ENCODE assay signal across 7 mouse cellular contexts in genomic region chr19:6940396-6941351, GRCm38 (mm10). TPM values are rescaled to one million over a fixed set of nuclear protein-coding genes. Genes with fewer than 3 reads are reported as not detected.
DNase-seq lines count a peak whose midpoint lies in the region; ATAC-seq lines count a peak whose summit lies in the region.

No protein-coding gene starts in this region.

- H3K4me3 ChIP-seq in embryonic facial prominence, embryonic 10.5 days: peak overlapping the region; percentile 93
- H3K4me3 ChIP-seq in hindbrain, embryonic 16.5 days (ENCODE audit: low read length): peak overlapping the region; percentile 86
- peak overlapping the region; percentile 68 for H3K4me3 ChIP-seq in midbrain, embryonic 15.5 days

- peaks cover 25% of the 10 kb centered on the region for H3K27me3 ChIP-seq in embryonic facial prominence, embryonic 10.5 days (replicated peaks; ENCODE audit: low read depth, poor library complexity, severe bottlenecking)
- peaks cover 10% of the 10 kb centered on the region for H3K27me3 ChIP-seq in hindbrain, embryonic 16.5 days (replicated peaks; ENCODE audit: control insufficient read depth, insufficient read depth, low read length)
- H3K27me3 ChIP-seq in midbrain, embryonic 15.5 days (replicated peaks): peaks cover 11% of the 10 kb centered on the region

- H3K27ac ChIP-seq in embryonic facial prominence, embryonic 10.5 days (replicated peaks): peak overlapping the region; percentile 96
- H3K27ac ChIP-seq in hindbrain, embryonic 16.5 days (ENCODE audit: low read depth, low read length): peak overlapping the region; percentile 97
- H3K27ac ChIP-seq in midbrain, embryonic 15.5 days: peak overlapping the region; percentile 95

- peak overlapping the region; percentile 76 for H3K4me2 ChIP-seq in hindbrain, embryonic 16.5 days (ENCODE audit: low read length)
- H3K4me2 ChIP-seq in midbrain, embryonic 15.5 days: peak overlapping the region; percentile 97

- H3K9me3 ChIP-seq in embryonic facial prominence, embryonic 10.5 days: no peaks in the 10 kb centered on the region
- H3K9me3 ChIP-seq in hindbrain, embryonic 16.5 days (ENCODE audit: control insufficient read depth, low read length): no peaks in the 10 kb centered on the region
- no peaks in the 10 kb centered on the region for H3K9me3 ChIP-seq in midbrain, embryonic 15.5 days

- DNase-seq in right cerebral cortex, postnatal 14 days: peak; percentile 21
- DNase-seq in right cerebral cortex, adult 18-20 months: no peak
- no peak for DNase-seq in embryonic facial prominence, embryonic 10.5 days (ENCODE audit: low spot score)
- DNase-seq in spleen, adult 12 weeks (ENCODE audit: low spot score): no peak
- DNase-seq in ovary, postnatal 36 days (ENCODE audit: low spot score): no peak

- 21% methylated on average over 29 of the region's 29 CpGs for WGBS in embryonic facial prominence, embryonic 10.5 days
- 19% methylated on average over 29 of the region's 29 CpGs for WGBS in hindbrain, embryonic 16.5 days
- WGBS in midbrain, embryonic 15.5 days: 20% methylated on average over 29 of the region's 29 CpGs

- H3K36me3 ChIP-seq in embryonic facial prominence, embryonic 10.5 days (replicated peaks): peaks cover 10% of the 10 kb centered on the region
- H3K36me3 ChIP-seq in hindbrain, embryonic 16.5 days (ENCODE audit: control insufficient read depth, insufficient read depth, low read length): no peaks in the 10 kb centered on the region
- no peaks in the 10 kb centered on the region for H3K36me3 ChIP-seq in midbrain, embryonic 15.5 days (replicated peaks)

- peaks cover 33% of the 10 kb centered on the region for H3K4me1 ChIP-seq in embryonic facial prominence, embryonic 10.5 days
- H3K4me1 ChIP-seq in hindbrain, embryonic 16.5 days (ENCODE audit: control insufficient read depth, insufficient read depth, low read depth, low read length): peaks cover 35% of the 10 kb centered on the region
- peaks cover 39% of the 10 kb centered on the region for H3K4me1 ChIP-seq in midbrain, embryonic 15.5 days

- peak; percentile 7 for ATAC-seq in hindbrain, embryonic 16.5 days
- ATAC-seq in midbrain, embryonic 15.5 days (replicated peaks): peak; percentile 38

- H3K9ac ChIP-seq in hindbrain, embryonic 16.5 days (ENCODE audit: low read depth, low read length): peak overlapping the region; percentile 95
- H3K9ac ChIP-seq in midbrain, embryonic 15.5 days: peak overlapping the region; percentile 90

RNA-seq across cellular contexts. Expression of gene Bad, which starts 1.0 kb away (rescaled TPM):
- polyA plus RNA-seq in embryonic facial prominence, embryonic 10.5 days (2016; fragmentation: Nextera tagmentation; extraction: Ambion mirVana): 53.4 and 55.1 TPM in 2 replicates
- polyA plus RNA-seq in hindbrain, embryonic 16.5 days (2015; fragmentation: Nextera tagmentation; extraction: Ambion mirVana): 96.0 and 109 TPM in 2 replicates
- polyA plus RNA-seq in midbrain, embryonic 15.5 days (2015; fragmentation: Nextera tagmentation; extraction: Ambion mirVana): 93.9 and 96.1 TPM in 2 replicates

RNA-seq across cellular contexts. Expression of gene Gpr137, which starts 1.6 kb away (rescaled TPM):
- polyA plus RNA-seq in embryonic facial prominence, embryonic 10.5 days (2016; fragmentation: Nextera tagmentation; extraction: Ambion mirVana): 26.9 and 27.5 TPM in 2 replicates
- polyA plus RNA-seq in hindbrain, embryonic 16.5 days (2015; fragmentation: Nextera tagmentation; extraction: Ambion mirVana): 67.1 and 77.6 TPM in 2 replicates
- polyA plus RNA-seq in midbrain, embryonic 15.5 days (2015; fragmentation: Nextera tagmentation; extraction: Ambion mirVana): 70.2 and 70.5 TPM in 2 replicates

RNA-seq across cellular contexts. Expression of gene Kcnk4, which starts 6.4 kb away (rescaled TPM):
- 0.23 TPM in 1 of 2 replicates, not detected in the other for polyA plus RNA-seq in embryonic facial prominence, embryonic 10.5 days (2016; fragmentation: Nextera tagmentation; extraction: Ambion mirVana)
- polyA plus RNA-seq in hindbrain, embryonic 16.5 days (2015; fragmentation: Nextera tagmentation; extraction: Ambion mirVana): 14.4 and 19.1 TPM in 2 replicates
- polyA plus RNA-seq in midbrain, embryonic 15.5 days (2015; fragmentation: Nextera tagmentation; extraction: Ambion mirVana): 4.7 and 5.0 TPM in 2 replicates

RNA-seq across cellular contexts. Expression of gene Catsperz, which starts 15.5 kb away (rescaled TPM):
- 0.68 and 0.74 TPM in 2 replicates for polyA plus RNA-seq in embryonic facial prominence, embryonic 10.5 days (2016; fragmentation: Nextera tagmentation; extraction: Ambion mirVana)
- 2.9 and 3.3 TPM in 2 replicates for polyA plus RNA-seq in hindbrain, embryonic 16.5 days (2015; fragmentation: Nextera tagmentation; extraction: Ambion mirVana)
- polyA plus RNA-seq in midbrain, embryonic 15.5 days (2015; fragmentation: Nextera tagmentation; extraction: Ambion mirVana): 1.1 and 1.3 TPM in 2 replicates

RNA-seq across cellular contexts. Expression of gene Esrra, which starts 19.1 kb away (rescaled TPM):
- polyA plus RNA-seq in embryonic facial prominence, embryonic 10.5 days (2016; fragmentation: Nextera tagmentation; extraction: Ambion mirVana): 7.9 and 8.9 TPM in 2 replicates
- polyA plus RNA-seq in hindbrain, embryonic 16.5 days (2015; fragmentation: Nextera tagmentation; extraction: Ambion mirVana): 17.7 and 17.8 TPM in 2 replicates
- 16.2 and 18.9 TPM in 2 replicates for polyA plus RNA-seq in midbrain, embryonic 15.5 days (2015; fragmentation: Nextera tagmentation; extraction: Ambion mirVana)
